Mouse (Mus musculus) cerebellum, adult 8-10 months (tissue): ENCODE measurements around the gene Trpc4ap.
A peak's percentile ranks its signal among the peaks of the same experiment; 100 is the strongest.

Source experiments
- DNase-seq: peaks from one replicate; pipeline ENCODE4 v3.0.0; 2022

Gene Trpc4ap

DNA sequence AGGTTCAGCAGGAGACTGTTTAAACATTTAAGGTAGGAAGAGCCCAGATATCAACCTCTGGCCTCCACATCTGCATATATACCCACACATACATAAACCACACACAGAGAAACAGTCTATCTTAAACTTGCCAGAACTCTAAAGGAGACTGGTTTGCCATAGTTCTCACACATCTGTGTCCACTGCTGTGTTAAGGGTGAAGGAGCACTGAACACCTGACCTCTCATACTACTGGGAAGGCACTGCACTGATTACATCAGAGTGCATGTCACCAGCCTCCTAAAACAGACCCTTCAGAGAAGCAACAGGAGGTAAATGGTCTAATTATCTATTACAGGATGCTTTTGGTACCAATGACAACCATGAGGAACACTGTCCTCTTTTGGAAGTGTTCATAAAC is 55.3 kb downstream of the Trpc4ap start:
- DNase-seq: no peak

GRCm38 (mm10) chr2:155635961-155636360 is 56.2 kb downstream of the Trpc4ap start:
- no peak for DNase-seq

DNA sequence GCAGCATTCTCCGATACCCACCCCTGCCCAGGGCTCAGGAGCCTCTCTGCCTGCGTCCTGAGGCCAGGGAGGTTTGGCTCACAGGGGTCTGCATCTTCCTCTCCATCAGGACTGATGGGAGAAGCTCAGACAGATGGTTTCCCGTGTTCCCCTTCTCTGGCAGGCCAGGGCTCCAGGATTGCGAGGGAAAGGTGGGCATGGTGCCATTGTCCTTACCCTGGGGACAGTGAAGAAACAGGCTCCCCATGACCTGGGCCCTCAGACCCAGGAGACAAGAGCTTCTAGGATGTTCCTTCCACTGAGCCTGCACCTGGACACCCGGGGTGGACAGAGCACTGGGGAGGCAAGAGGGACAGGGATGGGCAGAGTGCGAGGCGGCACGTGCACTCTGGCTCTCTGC is 57.6 kb downstream of the Trpc4ap start:
- no peak for DNase-seq

GRCm38 (mm10) chr2:155633731-155634130 is 58.5 kb downstream of the Trpc4ap start:
- DNase-seq: peak; percentile 54

DNA sequence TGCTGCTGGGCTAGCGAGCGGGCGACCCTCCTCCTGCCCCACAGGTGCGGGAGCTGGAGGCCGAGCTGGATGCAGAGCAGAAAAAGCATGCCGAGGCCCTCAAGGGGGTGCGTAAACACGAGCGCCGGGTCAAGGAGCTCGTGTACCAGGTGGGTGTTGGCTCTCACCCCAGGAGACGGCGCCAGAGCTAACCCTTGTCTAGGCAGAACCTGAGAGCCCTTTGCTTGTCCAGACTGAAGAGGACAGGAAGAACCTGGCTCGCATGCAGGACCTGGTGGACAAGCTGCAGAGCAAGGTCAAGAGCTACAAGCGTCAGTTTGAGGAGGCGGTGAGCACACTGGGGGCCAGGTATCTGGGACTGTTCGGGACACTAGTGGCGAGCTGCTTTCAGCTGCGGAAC is 59.1 kb downstream of the Trpc4ap start:
- DNase-seq: no peak

DNA sequence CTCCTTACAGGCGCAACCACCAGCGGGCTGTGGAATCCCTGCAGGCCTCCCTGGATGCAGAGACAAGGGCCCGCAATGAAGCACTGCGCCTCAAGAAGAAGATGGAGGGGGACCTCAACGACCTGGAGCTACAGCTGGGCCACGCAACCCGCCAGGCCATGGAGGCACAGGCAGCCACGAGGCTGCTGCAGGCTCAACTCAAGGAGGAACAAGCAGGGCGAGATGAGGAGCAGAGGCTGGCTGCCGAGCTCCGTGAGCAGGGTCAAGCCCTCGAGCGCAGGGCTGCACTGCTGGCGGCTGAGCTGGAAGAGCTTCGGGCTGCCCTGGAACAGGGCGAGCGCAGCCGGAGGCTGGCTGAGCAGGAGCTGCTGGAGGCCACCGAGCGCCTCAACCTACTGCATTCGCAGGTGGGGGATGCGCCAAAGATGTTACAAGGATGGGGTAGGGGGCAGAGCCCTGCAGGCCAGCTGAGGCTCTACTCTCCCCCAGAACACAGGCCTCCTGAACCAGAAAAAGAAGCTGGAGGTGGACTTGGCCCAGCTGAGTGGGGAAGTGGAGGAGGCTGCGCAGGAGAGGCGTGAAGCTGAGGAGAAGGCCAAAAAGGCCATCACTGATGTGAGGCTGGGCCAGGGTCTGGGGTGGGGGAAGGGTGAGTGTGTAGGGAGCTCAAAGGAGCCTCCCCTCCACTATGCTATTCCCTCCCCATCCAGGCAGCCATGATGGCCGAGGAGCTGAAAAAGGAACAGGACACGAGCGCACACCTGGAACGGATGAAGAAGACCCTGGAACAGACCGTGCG is 59.8 kb downstream of the Trpc4ap start:
- no peak for DNase-seq

- DNase-seq: no peak
Observed at GRCm38 (mm10) chr2:155630590-155631416, 61.4 kb downstream of the Trpc4ap start.

- DNase-seq: no peak
Observed at GRCm38 (mm10) chr2:155630153-155630552, 62.0 kb downstream of the Trpc4ap start.

DNA sequence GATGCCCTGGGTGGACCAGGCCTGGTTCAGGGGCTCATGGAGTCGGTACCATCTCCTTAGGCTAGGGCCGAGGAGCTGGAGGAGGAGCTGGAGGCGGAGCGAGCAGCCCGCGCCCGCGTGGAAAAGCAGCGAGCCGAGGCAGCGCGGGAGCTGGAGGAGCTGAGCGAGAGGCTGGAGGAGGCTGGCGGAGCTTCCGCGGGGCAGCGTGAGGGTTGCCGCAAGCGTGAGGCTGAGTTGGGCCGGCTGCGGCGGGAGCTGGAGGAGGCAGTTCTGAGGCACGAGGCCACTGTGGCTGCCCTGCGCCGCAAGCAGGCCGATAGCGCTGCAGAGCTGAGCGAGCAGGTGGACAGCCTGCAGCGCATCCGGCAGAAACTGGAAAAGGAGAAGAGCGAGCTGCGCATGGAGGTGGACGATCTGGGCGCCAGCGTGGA is 62.9 kb downstream of the Trpc4ap start:
- DNase-seq: peak; percentile 76

DNA sequence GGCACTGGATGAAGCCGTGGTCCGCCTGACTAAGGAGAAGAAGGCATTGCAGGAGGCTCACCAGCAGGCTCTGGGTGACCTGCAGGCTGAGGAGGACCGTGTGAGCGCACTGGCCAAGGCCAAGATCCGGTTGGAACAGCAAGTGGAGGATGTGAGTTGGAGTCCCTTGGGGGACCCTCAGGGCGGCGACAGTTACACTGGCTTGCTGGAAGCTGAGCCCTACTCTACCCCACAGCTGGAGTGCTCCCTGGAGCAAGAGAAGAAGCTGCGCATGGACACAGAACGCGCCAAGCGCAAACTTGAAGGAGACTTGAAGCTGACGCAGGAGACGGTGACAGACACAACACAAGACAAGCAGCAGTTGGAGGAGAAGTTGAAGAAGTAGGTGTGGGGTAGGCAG is 63.7 kb downstream of the Trpc4ap start:
- no peak for DNase-seq

- DNase-seq: no peak
Observed at GRCm38 (mm10) chr2:155628112-155628511, 64.1 kb downstream of the Trpc4ap start.

DNA sequence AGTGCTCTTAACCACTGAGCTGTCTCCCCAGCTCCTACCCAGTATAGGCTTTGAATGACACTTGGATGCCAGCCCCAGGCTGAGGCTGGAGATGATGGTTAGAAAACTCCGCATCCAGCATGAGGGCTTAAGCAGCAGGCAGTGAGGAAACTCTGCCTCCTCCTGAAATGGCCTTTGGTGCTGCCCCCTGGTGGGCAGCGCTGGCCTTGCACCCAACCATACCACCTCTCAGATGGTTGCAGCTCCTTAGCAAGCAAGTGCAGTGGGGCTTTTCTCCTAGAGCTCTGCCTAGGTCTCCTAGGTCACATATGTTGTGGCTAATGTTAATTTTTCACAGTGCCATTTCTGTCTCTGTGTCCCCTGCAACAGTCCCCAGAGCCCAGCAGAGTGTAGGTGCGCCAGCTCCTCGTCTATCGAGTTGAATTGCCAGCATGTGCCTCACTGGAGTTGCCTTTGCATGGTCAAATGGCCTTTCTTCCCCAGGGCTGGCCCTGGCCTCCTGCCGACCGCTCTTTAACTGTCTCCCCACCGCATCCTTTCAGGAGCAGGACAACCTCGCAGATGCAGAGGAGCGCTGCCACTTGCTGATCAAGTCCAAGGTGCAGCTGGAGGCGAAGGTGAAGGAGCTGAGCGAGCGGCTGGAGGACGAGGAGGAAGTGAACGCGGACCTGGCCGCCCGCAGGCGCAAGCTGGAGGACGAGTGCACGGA is 65.0 kb downstream of the Trpc4ap start:
- peak; percentile 79 for DNase-seq

DNA sequence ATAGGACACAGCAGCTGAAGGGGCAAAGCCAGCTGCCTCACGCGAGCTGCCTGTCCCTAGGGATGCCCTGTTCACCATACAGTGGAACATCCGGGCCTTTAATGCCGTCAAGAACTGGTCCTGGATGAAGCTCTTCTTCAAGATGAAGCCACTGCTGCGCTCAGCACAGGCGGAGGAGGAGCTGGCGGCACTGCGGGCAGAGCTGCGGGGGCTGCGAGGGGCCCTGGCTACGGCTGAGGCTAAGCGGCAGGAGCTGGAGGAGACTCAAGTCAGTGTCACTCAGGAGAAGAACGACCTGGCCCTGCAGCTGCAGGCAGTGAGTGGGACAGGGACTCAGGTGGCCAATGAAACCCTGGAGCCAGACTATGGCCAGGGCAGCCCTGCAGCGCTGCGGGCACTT is 65.9 kb downstream of the Trpc4ap start:
- DNase-seq: no peak

- DNase-seq: no peak
Observed at GRCm38 (mm10) chr2:155624730-155625129, 67.5 kb downstream of the Trpc4ap start.

DNA sequence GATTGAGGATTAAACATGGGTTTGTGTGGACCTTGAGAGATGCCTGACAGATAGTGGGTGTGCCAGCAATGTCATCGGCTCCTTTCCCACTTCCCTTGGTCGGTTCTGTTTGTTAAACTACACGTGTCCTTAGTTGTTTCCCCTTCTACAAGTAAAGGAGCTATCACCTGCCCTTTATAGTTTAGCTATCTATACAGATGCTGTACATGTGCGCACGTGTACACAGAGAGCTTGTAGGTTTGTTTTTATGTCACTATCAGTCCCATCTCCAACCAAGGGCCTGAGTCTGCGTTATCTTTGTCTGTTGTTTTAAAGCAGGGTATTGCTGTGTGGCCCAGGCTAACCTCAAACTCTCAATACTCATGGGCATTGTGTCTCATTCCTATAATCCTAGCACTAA is 68.2 kb downstream of the Trpc4ap start:
- no peak for DNase-seq

- DNase-seq: no peak
Observed at GRCm38 (mm10) chr2:155622606-155623005, 69.6 kb downstream of the Trpc4ap start.

- DNase-seq: peak; percentile 91
Observed at GRCm38 (mm10) chr2:155619817-155620216, 72.4 kb downstream of the Trpc4ap start.

- DNase-seq: no peak
Observed at GRCm38 (mm10) chr2:155616971-155617370, 75.2 kb downstream of the Trpc4ap start.

GRCm38 (mm10) chr2:155613953-155614352 is 78.2 kb downstream of the Trpc4ap start:
- DNase-seq: no peak

DNA sequence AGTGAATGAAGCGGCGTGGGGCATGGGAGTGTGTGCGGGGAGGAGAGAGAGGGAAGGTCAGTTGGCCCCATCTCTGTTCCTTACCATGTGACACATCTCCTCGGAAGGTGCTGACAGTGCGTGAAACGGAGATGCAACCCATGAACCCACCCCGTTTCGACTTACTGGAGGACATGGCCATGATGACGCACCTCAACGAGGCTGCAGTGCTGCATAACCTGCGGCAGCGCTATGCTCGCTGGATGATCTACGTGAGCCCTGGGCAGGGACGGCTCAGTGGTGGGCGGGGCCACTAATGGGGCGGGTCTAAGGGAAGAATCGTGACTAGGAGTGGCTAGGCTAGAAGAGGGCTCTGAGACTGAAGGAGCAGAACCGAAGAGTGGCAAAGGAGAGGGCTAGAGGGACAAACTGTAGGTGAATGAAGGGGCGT is 78.8 kb downstream of the Trpc4ap start:
- peak; percentile 76 for DNase-seq

DNA sequence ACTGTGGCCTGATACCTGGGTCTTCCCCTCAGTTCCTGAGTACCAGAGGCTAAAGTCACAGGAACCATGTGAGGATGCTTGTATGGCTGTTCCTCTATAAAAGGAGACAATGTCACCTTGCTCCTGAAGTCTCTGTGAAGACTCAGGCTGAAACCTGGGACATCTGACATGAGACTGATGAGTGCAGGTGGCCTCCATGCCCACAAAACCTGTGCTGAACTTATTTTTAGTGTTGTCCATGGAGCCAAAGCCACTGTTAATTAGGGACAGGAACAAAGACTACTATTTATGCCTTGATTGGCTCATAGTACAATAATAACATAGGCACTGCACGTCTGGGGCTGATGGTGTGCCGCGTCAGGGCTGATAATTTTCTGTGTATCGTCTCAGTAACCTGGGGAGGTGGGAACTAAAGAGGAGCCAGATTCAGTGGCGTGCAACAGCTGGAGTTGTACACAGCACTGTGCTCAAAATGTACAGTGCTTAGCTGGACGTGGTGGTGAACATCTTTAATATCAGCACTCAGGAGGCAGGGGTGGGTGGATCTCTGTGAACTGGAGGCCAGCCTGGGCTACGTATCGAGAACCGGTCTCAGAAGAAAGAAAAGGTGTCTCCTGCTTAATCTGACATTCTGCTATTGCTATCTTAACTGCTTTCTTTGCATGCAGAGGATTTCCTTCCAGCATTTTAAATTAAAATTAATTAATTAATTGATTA is 80.2 kb downstream of the Trpc4ap start:
- DNase-seq: no peak

- no peak for DNase-seq
Observed at GRCm38 (mm10) chr2:155610978-155611377, 81.2 kb downstream of the Trpc4ap start, which contains the start of gene Myh7b. Gene Myh7b, plus strand, starts transcription at chr2:155611212.

DNA sequence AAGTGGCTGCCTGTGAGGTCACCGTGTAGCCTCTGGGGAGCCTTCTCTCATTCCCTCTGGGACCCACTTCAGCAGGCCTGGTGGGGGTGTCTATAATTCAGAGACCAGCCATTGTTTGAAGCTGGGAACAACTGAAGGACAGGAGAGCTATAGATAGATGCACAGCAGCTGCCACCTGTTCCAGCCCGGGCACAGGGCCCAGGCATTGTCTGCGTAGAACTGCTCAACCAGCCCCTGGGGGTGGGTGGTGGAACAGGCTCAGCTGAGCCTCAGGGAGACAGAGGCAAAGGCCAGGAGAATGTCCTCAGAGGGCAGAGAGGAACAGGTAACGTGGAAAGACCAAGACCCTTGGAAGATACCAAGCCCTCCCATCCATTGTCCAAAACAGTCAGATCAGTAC is 85.8 kb downstream of the Trpc4ap start:
- DNase-seq: peak; percentile 70
